Mouse (Mus musculus) limb, embryonic 13.5 days (tissue): Measurements from ENCODE around the gene Rab8b. TPM values are rescaled to one million over a fixed set of nuclear protein-coding genes. Genes with fewer than 3 reads are reported as not detected.

Experiments
- ATAC-seq: fragments of 200-750 bp; cut with Nextera tagmentation; 2 replicates; pipeline ENCODE4 v1.8.0; 2017; ENCODE audit warnings: low read depth, moderate number of reproducible peaks, moderate TSS enrichment; ENCODE audit not compliant: low FRiP score
- H3K27ac ChIP-seq: fragments of 300-500 bp; sonication (generic); 2 replicates; pipeline ENCODE4 v1.5.1; 2015; ENCODE audit warnings: inconsistent platforms, mild to moderate bottlenecking, moderate library complexity
- H3K27me3 ChIP-seq: fragments of 300-500 bp; sonication (generic); 2 replicates; pipeline ENCODE4 v1.6.1; 2015; ENCODE audit warnings: mild to moderate bottlenecking, inconsistent platforms
- H3K36me3 ChIP-seq: fragments of 300-500 bp; sonication (generic); 2 replicates; pipeline ENCODE4 v1.6.1; 2015; ENCODE audit warnings: inconsistent platforms, mild to moderate bottlenecking, moderate library complexity
- H3K4me1 ChIP-seq: fragments of 300-500 bp; sonication (generic); 2 replicates; pipeline ENCODE4 v1.6.1; 2015; ENCODE audit warnings: inconsistent platforms
- H3K4me2 ChIP-seq: fragments of 300-500 bp; sonication (generic); replicated peaks from 2 replicates; pipeline ENCODE4 v1.6.1; 2015; ENCODE audit warnings: inconsistent platforms, mild to moderate bottlenecking, moderate library complexity
- H3K4me3 ChIP-seq: fragments of 300-500 bp; sonication (generic); 2 replicates; pipeline ENCODE4 v1.5.1; 2015; ENCODE audit warnings: moderate library complexity, mild to moderate bottlenecking, inconsistent platforms
- H3K9ac ChIP-seq: fragments of 300-500 bp; sonication (generic); 2 replicates; pipeline ENCODE4 v1.6.1; 2015; ENCODE audit warnings: mild to moderate bottlenecking, inconsistent platforms
- H3K9me3 ChIP-seq: fragments of 300-500 bp; sonication (generic); 2 replicates; pipeline ENCODE4 v1.6.1; 2016; ENCODE audit warnings: inconsistent platforms
- WGBS: fragments of 180-500 bp; shearing (Covaris S2); methylation state at CpG from one replicate; pipeline ENCODE4 v1.1.7; 2015; 5-methylcytosine and 5-hydroxymethylcytosine counted together
- polyA plus RNA-seq: library from polyadenylated mRNA; unstranded; fragments of >200 nt; fragmentation: Nextera tagmentation; extraction: Ambion mirVana; gene quantifications from 2 replicates; pipeline ENCODE4 v1.2.1, GENCODE M21; 2015

Gene Rab8b
- polyA plus RNA-seq, 1 experiment from 2014 or later, result 18.4 TPM

DNA sequence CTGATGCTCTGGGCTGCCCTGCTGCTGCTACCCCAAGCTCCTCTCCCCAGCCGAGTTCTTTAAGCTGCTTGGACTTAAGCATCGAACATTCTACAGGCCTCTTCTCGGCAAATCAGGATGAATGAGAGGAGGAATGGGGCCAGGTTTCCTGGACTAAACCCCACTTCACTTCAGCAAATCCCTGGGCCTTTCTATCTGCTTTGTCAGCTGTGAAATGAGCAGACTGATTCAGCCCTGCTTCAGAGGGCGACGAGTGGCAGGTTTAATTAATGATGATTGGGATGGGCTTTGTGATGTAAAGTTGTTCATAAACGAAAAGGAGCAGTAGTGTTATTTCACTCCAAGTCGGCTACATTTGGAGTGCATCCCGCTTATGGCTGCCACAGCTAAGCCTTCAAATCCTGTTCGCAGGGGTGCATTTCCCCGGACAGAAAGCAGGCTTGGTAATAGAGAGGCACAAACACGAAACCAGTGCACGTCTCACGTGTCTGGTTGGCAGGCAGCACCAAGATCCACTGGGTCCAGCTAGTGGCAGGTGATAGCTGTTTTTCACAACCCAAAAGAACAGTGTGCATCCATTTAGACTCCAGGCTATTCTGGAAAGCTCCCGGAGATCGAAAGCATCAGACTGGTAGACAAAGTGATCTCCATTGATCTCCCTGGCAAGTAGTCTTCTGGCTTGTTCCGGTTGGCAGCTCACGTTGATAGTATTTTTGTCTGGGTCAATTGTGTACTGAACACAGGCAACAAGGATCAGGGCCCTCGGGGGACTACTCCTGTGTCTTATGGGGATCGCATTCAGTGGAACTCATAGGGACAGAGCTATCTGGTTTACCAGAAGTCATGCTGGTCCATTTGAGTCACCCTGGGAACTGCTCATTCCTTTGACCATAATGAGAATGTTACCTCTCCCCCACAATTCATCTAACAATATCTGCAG lies 14.7 kb upstream of the Rab8b start:
- Histone ChIP-seq H3K9ac (no peak overlapping the region), H3K27me3 (no peaks in the 10 kb centered on the region), H3K9me3 (no peaks in the 10 kb centered on the region), H3K4me3 (no peak overlapping the region), H3K4me2 (no peak overlapping the region), H3K4me1 (no peaks in the 10 kb centered on the region), H3K36me3 (no peaks in the 10 kb centered on the region), H3K27ac (no peak overlapping the region)
- WGBS, result 75% methylated on average over 19 of the region's 19 CpGs
- ATAC-seq, result no peak

DNA sequence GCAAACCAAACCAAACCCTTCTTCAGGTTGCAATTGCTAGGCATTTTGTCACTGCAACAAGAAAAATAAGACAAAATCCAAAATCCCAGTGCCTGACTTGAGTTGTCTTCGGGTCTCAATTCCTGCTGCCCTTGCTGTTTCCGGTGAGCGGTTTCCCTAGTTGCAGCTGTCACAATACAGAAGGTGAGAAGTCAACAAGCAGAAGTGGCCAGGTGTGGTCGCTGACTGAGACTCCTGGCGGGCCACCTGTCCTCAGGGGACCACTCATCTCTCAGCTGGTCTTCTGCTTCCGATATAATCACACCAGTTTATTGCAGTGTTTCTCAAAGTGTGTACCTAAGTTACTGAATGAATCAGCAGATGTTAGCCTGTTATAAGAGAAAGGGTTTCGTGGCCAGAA lies 10.9 kb upstream of the Rab8b start:
- Histone ChIP-seq H3K9me3 (no peaks in the 10 kb centered on the region), H3K36me3 (no peaks in the 10 kb centered on the region), H3K9ac (no peak overlapping the region), H3K27me3 (no peaks in the 10 kb centered on the region), H3K4me3 (no peak overlapping the region), H3K27ac (no peak overlapping the region), H3K4me1 (no peaks in the 10 kb centered on the region), H3K4me2 (no peak overlapping the region)
- WGBS, result 61% methylated on average over 7 of the region's 7 CpGs
- no peak for ATAC-seq

DNA sequence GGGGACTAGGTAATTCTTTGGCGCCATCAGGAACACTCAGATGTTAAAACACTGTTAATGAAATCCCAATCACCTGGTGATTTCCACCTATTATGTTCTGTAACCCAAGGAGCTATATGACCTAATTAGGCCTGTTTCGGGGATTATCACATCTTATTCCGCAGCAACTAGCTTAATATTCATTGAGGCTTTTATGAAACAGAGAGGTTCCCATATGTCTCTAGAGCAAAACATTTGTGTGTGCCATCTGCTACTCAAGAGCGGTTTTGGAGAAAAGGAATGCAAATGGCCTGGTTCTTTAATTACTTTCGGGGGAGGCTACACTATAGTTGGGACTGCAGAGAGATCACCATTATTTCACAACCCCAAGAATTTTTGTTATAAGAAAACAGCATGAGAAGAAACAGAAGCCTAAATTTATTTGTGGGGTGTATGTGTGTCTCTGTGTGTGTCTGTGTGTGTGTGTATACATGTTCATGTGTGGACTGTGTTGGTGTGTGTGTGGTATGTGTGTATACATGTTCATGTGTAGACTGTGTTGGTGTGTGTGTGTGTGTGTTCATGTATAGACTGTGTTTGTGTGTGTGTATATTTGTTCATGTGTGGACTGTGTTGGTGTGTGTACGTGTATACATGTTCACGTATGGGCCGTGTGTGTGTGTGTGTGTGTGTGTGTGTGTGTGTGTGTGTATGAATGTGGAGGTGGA lies 8.4 kb upstream of the Rab8b start:
- no peak for ATAC-seq
- H3K9ac ChIP-seq, result no peak overlapping the region
- H3K27ac ChIP-seq, result no peak overlapping the region
- H3K4me2 ChIP-seq, result no peak overlapping the region
- H3K27me3 ChIP-seq, result no peaks in the 10 kb centered on the region
- WGBS, result 75% methylated on average over 8 of the region's 8 CpGs
- no peaks in the 10 kb centered on the region for H3K4me1 ChIP-seq
- H3K9me3 ChIP-seq, result no peaks in the 10 kb centered on the region
- no peaks in the 10 kb centered on the region for H3K36me3 ChIP-seq
- H3K4me3 ChIP-seq, result no peak overlapping the region

DNA sequence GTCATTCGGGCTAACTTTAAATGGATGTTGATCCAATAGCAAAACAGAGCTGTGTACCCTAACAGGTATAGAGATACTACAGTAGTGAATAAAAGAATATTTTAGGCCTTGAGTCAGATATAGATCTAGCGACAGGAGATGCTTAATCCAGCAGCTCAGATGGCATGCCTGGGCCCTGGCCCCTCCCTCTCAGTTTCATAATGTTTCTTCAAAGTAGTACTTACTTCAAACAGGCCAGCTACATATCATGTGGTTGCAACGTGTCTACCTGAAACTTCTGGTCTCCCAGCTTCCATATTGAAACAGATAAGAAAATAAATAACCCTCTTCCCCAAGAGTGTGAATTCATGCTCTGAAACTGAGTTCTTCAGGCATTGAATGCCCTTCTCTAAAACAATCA lies 6.4 kb upstream of the Rab8b start:
- no peak for ATAC-seq
- Histone ChIP-seq H3K4me3 (no peak overlapping the region), H3K36me3 (no peaks in the 10 kb centered on the region), H3K27ac (no peak overlapping the region), H3K9me3 (no peaks in the 10 kb centered on the region), H3K27me3 (no peaks in the 10 kb centered on the region), H3K9ac (no peak overlapping the region), H3K4me1 (0 out of 2 replicates have a peak, but pooled peaks cover under 1% of the 10 kb centered on the region), H3K4me2 (no peak overlapping the region)
- WGBS, result 70% methylated on average over 3 of the region's 3 CpGs

DNA sequence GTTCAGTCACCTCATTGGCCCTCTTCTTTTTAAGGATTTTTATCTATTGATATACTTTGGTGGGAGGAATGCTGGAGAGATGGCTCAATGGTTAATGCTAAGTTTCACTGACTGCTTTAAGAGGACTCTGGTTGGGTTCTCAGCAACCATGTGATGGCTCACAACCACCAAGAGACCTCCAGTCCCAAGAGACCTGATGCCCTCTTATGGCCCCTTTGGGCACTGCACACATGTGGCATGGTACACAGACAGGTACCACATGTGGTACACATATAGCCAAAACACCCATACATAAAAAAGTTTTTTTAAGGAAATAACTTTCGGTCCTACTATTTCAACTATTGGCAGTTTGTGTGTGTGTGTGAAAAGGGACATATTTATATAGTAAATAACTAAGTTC lies 2.6 kb upstream of the Rab8b start:
- no peak overlapping the region for H3K9ac ChIP-seq
- no peaks in the 10 kb centered on the region for H3K27me3 ChIP-seq
- 93% methylated on average over 1 of the region's 1 CpGs for WGBS
- no peak overlapping the region for H3K4me2 ChIP-seq
- H3K27ac ChIP-seq, result no peak overlapping the region
- H3K4me1 ChIP-seq, result peaks cover 19% of the 10 kb centered on the region
- no peak for ATAC-seq
- H3K4me3 ChIP-seq, result no peak overlapping the region
- no peaks in the 10 kb centered on the region for H3K36me3 ChIP-seq
- H3K9me3 ChIP-seq, result no peaks in the 10 kb centered on the region

DNA sequence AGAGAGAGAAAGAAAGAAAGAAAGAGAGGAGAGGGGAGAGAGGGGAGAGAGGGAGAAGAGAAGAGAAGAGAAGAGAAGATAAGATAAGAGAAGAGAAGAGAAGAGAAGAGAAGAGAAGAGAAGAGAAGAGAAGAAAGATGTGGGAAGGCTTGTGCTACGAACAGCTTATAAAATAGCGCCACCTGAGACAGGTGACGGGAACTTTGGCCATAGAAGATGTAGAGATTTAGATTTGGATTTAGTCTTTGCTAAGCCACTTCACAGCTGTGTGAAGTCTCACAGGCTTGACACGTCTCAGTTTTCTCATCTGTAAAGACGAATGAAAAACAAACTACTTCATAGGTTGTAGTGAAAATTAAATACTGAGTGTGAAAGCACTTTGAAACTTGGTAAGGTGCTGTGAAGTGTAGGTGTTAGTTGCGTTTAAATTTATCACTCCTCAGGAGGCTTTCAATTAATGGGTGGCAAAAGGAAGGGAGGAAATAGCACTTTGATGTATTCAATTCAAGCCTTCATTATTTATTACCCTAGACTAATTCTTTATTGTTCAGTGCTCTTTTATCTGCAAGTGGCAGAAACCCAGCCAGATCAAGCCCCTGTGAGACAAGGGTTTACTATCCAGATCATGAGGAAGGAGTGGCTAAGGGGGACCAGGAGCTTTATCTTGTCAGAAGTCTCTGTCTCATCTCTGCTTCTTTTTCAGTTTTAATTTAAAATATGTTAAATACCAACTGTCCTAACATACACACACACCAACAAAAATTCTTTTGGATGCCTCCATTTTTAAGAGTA lies 1.2 kb upstream of the Rab8b start:
- Histone ChIP-seq H3K4me3 (peak overlapping the region; percentile 90), H3K27ac (no peak overlapping the region; the same call in 1 of the 2 replicates), H3K9me3 (no peaks in the 10 kb centered on the region), H3K4me2 (peak overlapping the region; percentile 90), H3K9ac (no peak overlapping the region), H3K36me3 (no peaks in the 10 kb centered on the region), H3K4me1 (peaks cover 21% of the 10 kb centered on the region), H3K27me3 (no peaks in the 10 kb centered on the region)
- 5% methylated on average over 6 of the region's 6 CpGs for WGBS
- no peak for ATAC-seq

DNA sequence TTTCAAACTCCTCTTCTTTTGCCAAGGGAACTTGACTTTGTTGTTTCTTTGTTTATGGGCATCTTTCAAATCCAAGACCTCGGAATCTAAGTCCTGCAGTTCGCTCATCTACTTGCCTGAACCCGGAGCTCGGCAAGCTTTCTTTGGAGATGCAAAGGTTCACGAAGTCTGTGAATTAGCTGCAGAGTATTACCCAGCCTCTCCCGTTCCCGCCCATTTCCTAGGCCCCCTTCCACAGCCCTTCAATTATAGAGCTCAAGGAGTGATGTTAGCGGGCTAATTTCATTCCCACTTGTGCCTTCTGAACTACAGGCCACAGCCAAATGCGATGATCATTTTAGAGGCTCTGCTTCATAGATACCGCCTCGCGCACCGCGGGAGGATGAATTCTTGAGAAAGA lies 494 bp upstream of the Rab8b start:
- Histone ChIP-seq H3K27ac (peak overlapping the region; percentile 70), H3K36me3 (no peaks in the 10 kb centered on the region), H3K4me1 (peaks cover 21% of the 10 kb centered on the region), H3K4me2 (peak overlapping the region; percentile 90), H3K9ac (peak overlapping the region; percentile 66), H3K9me3 (no peaks in the 10 kb centered on the region), H3K27me3 (no peaks in the 10 kb centered on the region), H3K4me3 (peak overlapping the region; percentile 90)
- WGBS, result under 1% methylated on average over 14 of the region's 14 CpGs
- peak; percentile 59 for ATAC-seq

DNA sequence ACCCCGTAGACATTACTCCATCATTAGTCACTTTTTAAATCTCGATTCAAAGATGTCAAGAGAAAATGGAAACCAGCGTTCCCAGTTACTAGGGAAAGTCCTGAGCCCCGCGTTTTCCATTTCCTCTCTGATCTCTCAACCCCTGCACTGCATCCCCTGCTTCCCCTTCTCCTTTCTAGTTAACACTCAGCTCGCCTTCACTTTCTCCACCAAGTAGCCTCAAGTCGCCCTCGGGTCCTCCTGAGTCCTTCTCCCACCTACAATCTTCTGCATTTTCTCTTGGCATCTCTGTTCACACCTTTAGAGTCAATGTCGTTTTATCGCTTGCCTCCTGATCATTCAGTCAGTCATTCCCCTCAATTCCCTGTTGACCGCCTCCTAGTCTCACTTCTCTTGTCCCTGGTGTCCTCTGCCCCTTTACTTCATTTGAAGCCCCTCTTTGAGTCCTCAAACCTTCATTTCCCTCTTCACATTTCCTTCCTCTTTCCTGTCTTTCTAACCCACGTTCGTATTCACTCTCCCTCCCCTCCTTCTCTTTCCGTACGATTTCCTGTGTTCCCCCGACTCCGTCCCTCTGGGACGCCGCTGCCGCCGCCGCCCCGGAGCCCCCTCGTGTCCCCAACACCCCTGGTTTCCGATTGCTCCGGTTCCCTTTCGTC lies 686 bp downstream of the Rab8b start:
- no peaks in the 10 kb centered on the region for H3K9me3 ChIP-seq
- WGBS, result 1% methylated on average over 27 of the region's 27 CpGs
- peak overlapping the region; percentile 90 for H3K4me3 ChIP-seq
- peaks cover 21% of the 10 kb centered on the region for H3K4me1 ChIP-seq
- no peak for ATAC-seq
- H3K4me2 ChIP-seq, result peak overlapping the region; percentile 90
- peak overlapping the region; percentile 74 for H3K27ac ChIP-seq
- peak overlapping the region; percentile 92 for H3K9ac ChIP-seq
- no peaks in the 10 kb centered on the region for H3K27me3 ChIP-seq
- H3K36me3 ChIP-seq, result no peaks in the 10 kb centered on the region

DNA sequence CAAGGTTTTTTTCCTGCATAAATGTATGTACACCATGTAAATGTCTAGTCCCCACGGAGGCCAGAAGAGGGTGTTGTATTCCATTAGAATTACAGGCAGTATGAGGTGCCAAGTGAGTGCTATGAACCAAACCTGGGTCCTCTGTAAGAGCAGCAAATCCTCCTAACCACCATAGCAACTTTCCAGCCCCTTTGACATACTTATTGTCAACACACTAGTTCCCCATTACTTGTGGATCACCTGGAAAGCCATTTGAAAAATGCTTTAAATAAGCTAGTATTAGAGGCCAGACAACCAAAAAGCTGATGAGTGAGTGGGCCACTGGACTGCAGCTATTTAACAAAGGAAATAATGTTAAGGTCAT lies 1.6 kb downstream of the Rab8b start:
- Histone ChIP-seq H3K9ac (no peak overlapping the region), H3K36me3 (no peaks in the 10 kb centered on the region; the same call in 1 of the 2 replicates), H3K4me3 (peak overlapping the region; percentile 90), H3K4me2 (peak overlapping the region; percentile 90), H3K27me3 (no peaks in the 10 kb centered on the region), H3K9me3 (no peaks in the 10 kb centered on the region), H3K27ac (no peak overlapping the region), H3K4me1 (peaks cover 21% of the 10 kb centered on the region)
- WGBS, result 70% methylated on average over 1 of the region's 1 CpGs
- no peak for ATAC-seq

DNA sequence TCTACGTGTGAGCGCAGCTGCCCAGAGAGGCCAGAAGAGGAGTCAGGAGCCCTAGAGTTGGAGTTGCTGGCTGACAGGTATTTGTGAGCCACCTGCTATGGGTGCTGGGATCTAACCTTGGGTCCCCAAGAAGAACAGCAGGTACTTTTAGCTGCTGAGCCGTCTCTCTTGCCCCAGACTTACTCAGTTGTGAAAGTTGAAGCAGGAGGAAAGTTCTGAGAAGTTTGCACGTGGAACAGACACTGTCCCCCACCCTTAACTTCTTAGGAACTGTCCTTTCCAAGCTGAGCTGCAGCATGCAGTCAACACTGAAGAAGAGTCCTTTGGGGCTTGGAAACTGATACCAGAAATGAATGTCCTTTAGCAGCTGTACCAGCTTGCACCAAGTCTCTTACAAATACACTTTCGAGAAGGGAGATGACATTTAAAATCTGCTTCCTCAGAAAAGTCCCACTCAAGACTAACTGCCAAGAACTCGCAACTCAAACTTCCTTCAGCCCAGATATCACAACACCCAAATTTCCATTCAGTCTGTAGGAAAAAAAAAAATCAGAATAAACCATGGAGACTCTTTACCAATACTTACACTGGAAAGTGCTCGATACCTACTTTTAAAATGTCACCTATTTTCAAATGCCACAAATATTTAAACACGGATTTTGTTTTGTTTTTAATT lies 2.1 kb downstream of the Rab8b start:
- Histone ChIP-seq H3K4me1 (peaks cover 21% of the 10 kb centered on the region), H3K27ac (no peak overlapping the region), H3K9me3 (no peaks in the 10 kb centered on the region), H3K4me2 (no peak overlapping the region; the same call in 1 of the 2 replicates), H3K9ac (no peak overlapping the region), H3K4me3 (no peak overlapping the region; the same call in 1 of the 2 replicates), H3K27me3 (no peaks in the 10 kb centered on the region), H3K36me3 (no peaks in the 10 kb centered on the region; the same call in 1 of the 2 replicates)
- WGBS, result 81% methylated on average over 8 of the region's 8 CpGs
- ATAC-seq, result no peak
